Mouse (Mus musculus): ENCODE data around the gene Apopt1.

The Apopt1 gene

GRCm38 (mm10) chr12:111713004-111713651 is at the start of gene Apopt1, which contains the start of gene Bag5:
Gene Apopt1, plus strand, starts transcription at chr12:111713261.
Gene Bag5, minus strand, starts transcription at chr12:111713257.
- DNase-seq (ENCODE audit: low spot score) = peak; percentile 84

- no peak for DNase-seq (ENCODE audit: low spot score)
Measured at GRCm38 (mm10) chr12:111664144-111664634, 48.9 kb upstream of the Apopt1 start.

GRCm38 (mm10) chr12:111665041-111665880 is 47.8 kb upstream of the Apopt1 start:
- no peak for DNase-seq (ENCODE audit: low spot score)

GRCm38 (mm10) chr12:111666380-111666779 is 46.7 kb upstream of the Apopt1 start:
- no peak for DNase-seq (ENCODE audit: low spot score)

- DNase-seq (ENCODE audit: low spot score) = no peak
Measured at GRCm38 (mm10) chr12:111667421-111667820, 45.6 kb upstream of the Apopt1 start.

- DNase-seq (ENCODE audit: low spot score) = peak; percentile 99
Measured at GRCm38 (mm10) chr12:111668457-111668912, 44.6 kb upstream of the Apopt1 start.

GRCm38 (mm10) chr12:111669000-111669788 is 43.9 kb upstream of the Apopt1 start:
- peak; percentile 90 for DNase-seq (ENCODE audit: low spot score)

- DNase-seq (ENCODE audit: low spot score) = no peak
Measured at GRCm38 (mm10) chr12:111669961-111670360, 43.1 kb upstream of the Apopt1 start.

GRCm38 (mm10) chr12:111670371-111670971 is 42.6 kb upstream of the Apopt1 start:
- DNase-seq (ENCODE audit: low spot score) = no peak

- DNase-seq (ENCODE audit: low spot score) = no peak
Measured at GRCm38 (mm10) chr12:111670976-111671375, 42.1 kb upstream of the Apopt1 start.

- DNase-seq (ENCODE audit: low spot score) = no peak
Measured at GRCm38 (mm10) chr12:111671431-111671902, 41.6 kb upstream of the Apopt1 start.

- DNase-seq (ENCODE audit: low spot score) = no peak
Measured at GRCm38 (mm10) chr12:111672176-111672575, 40.9 kb upstream of the Apopt1 start, which contains the start of gene Ckb. Gene Ckb, minus strand, starts transcription at chr12:111672338.

- no peak for DNase-seq (ENCODE audit: low spot score)
Measured at GRCm38 (mm10) chr12:111672581-111672980, 40.5 kb upstream of the Apopt1 start.

- DNase-seq (ENCODE audit: low spot score) = no peak
Measured at GRCm38 (mm10) chr12:111674850-111675486, 38.1 kb upstream of the Apopt1 start.

- DNase-seq (ENCODE audit: low spot score) = no peak
Measured at GRCm38 (mm10) chr12:111675797-111676580, 37.1 kb upstream of the Apopt1 start.

- DNase-seq (ENCODE audit: low spot score) = no peak
Measured at GRCm38 (mm10) chr12:111677421-111677820, 35.6 kb upstream of the Apopt1 start.

GRCm38 (mm10) chr12:111677882-111678669 is 35.0 kb upstream of the Apopt1 start, which contains the start of gene Trmt61a:
Gene Trmt61a, plus strand, starts transcription at chr12:111678105.
- peak; percentile 97 for DNase-seq (ENCODE audit: low spot score)

GRCm38 (mm10) chr12:111678670-111678933 is 34.5 kb upstream of the Apopt1 start:
- DNase-seq (ENCODE audit: low spot score) = no peak

GRCm38 (mm10) chr12:111678997-111679396 is 34.1 kb upstream of the Apopt1 start:
- peak; percentile 15 for DNase-seq (ENCODE audit: low spot score)

Data from adipocyte (in vitro differentiated cells).